Mouse (Mus musculus) forebrain, embryonic 14.5 days (tissue): Measurements from ENCODE around the gene Carmil2. TPM values are rescaled to one million over a fixed set of nuclear protein-coding genes. Genes with fewer than 3 reads are reported as not detected.

Source experiments
- ATAC-seq: fragments of 200-750 bp; cut with Nextera tagmentation; 2 replicates; pipeline ENCODE4 v1.8.0; 2017; ENCODE audit warnings: mild to moderate bottlenecking, moderate library complexity
- DNase-seq: peaks from one replicate; pipeline ENCODE4 v3.0.0-alpha.2; 2015; ENCODE audit warnings: low spot score
- H3K27ac ChIP-seq: fragments of 300-500 bp; sonication (generic); 2 replicates; pipeline ENCODE4 v1.5.1; 2014; ENCODE audit warnings: low read depth, mild to moderate bottlenecking, control low read depth, low read length, moderate library complexity
- H3K27me3 ChIP-seq: fragments of 300-500 bp; sonication (generic); replicated peaks from 2 replicates; pipeline ENCODE4 v1.6.1; 2014; ENCODE audit warnings: low read length, control low read depth, mixed read lengths; ENCODE audit not compliant: control insufficient read depth, insufficient read depth
- H3K36me3 ChIP-seq: fragments of 300-500 bp; sonication (generic); 2 replicates; pipeline ENCODE4 v1.6.1; 2014; ENCODE audit warnings: low read length, control low read depth; ENCODE audit not compliant: control insufficient read depth, insufficient read depth
- H3K4me1 ChIP-seq: fragments of 300-500 bp; sonication (generic); 2 replicates; pipeline ENCODE4 v1.6.1; 2014; ENCODE audit warnings: antibody characterized with exemption, low read length, control low read depth; ENCODE audit not compliant: control insufficient read depth, insufficient read depth
- H3K4me2 ChIP-seq: fragments of 300-500 bp; sonication (generic); 2 replicates; pipeline ENCODE4 v1.6.1; 2014; ENCODE audit warnings: mild to moderate bottlenecking, control low read depth, low read length
- H3K4me3 ChIP-seq: fragments of 300-500 bp; sonication (generic); 2 replicates; pipeline ENCODE4 v1.5.1; 2014; ENCODE audit warnings: low read depth, low read length, control low read depth
- H3K9ac ChIP-seq: fragments of 300-500 bp; sonication (generic); 2 replicates; pipeline ENCODE4 v1.6.1; 2014; ENCODE audit warnings: mild to moderate bottlenecking, low read length, control low read depth, moderate library complexity
- H3K9me3 ChIP-seq: fragments of 300-500 bp; sonication (generic); replicated peaks from 2 replicates; pipeline ENCODE4 v1.6.1; 2016; ENCODE audit warnings: low read length, control low read depth, mixed read lengths; ENCODE audit not compliant: control insufficient read depth
- WGBS: fragments of 180-500 bp; shearing (Covaris S2); extraction: QIAGEN DNeasy Blood & Tissue Kit; methylation state at CpG from one replicate; pipeline ENCODE4 v1.1.7; 2014; 5-methylcytosine and 5-hydroxymethylcytosine counted together
- polyA plus RNA-seq: library from polyadenylated mRNA; unstranded; fragments of >200 nt; fragmentation: Nextera tagmentation; extraction: Ambion mirVana; gene quantifications from 2 replicates; pipeline ENCODE4 v1.2.1, GENCODE M21; 2014

Carmil2 gene
- polyA plus RNA-seq, 1 experiment from 2014 or later, result 6.0 TPM

- Histone ChIP-seq H3K9ac (no peak overlapping the region), H3K36me3 (peaks cover 1% of the 10 kb centered on the region; the same call in 1 of the 2 replicates), H3K27me3 (no peaks in the 10 kb centered on the region), H3K9me3 (no peaks in the 10 kb centered on the region), H3K4me2 (no peak overlapping the region), H3K27ac (no peak overlapping the region), H3K4me3 (no peak overlapping the region), H3K4me1 (peaks cover 8% of the 10 kb centered on the region)
- ATAC-seq, result no peak
- no peak for DNase-seq
- 86% methylated on average over 14 of the region's 14 CpGs for WGBS
Measured at GRCm38 (mm10) chr8:105709317-105709716, 23.2 kb downstream of the Carmil2 start.

- ATAC-seq (no peak), DNase-seq (no peak)
- WGBS, result 89% methylated on average over 3 of the region's 3 CpGs
- Histone ChIP-seq H3K9ac (no peak overlapping the region), H3K9me3 (no peaks in the 10 kb centered on the region), H3K36me3 (peaks cover 23% of the 10 kb centered on the region), H3K4me2 (no peak overlapping the region), H3K4me1 (peaks cover 2% of the 10 kb centered on the region), H3K27ac (no peak overlapping the region), H3K4me3 (no peak overlapping the region), H3K27me3 (no peaks in the 10 kb centered on the region)
Measured at GRCm38 (mm10) chr8:105712286-105712685, 26.2 kb downstream of the Carmil2 start.

DNA sequence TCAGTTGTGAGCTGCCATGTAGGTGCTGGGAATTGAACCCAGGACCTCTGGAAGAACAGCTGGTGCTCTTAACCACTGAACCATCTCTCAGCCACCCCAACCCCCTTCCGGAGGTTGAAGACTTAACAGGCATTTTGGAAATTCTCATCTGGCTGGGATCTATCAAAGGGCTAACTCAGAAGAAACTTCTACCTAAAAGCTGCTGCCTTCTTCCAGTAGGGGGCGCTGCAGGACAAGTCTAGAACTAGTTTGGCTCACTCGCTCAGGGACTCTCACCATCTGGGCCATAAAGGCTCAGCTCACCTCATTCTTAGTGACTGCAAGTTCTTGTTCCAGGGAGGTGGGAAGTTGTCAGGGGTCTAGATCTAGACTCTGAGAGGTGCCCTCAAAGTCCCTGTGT lies 28.1 kb downstream of the Carmil2 start:
- H3K27ac ChIP-seq, result no peak overlapping the region
- ATAC-seq, result peak; percentile 49
- WGBS, result 6% methylated on average over 3 of the region's 3 CpGs
- H3K9ac ChIP-seq, result no peak overlapping the region
- H3K9me3 ChIP-seq, result no peaks in the 10 kb centered on the region
- H3K36me3 ChIP-seq, result peaks cover 25% of the 10 kb centered on the region
- DNase-seq, result peak; percentile 93
- no peak overlapping the region for H3K4me2 ChIP-seq
- H3K4me1 ChIP-seq, result no peaks in the 10 kb centered on the region
- H3K27me3 ChIP-seq, result no peaks in the 10 kb centered on the region
- H3K4me3 ChIP-seq, result no peak overlapping the region

DNA sequence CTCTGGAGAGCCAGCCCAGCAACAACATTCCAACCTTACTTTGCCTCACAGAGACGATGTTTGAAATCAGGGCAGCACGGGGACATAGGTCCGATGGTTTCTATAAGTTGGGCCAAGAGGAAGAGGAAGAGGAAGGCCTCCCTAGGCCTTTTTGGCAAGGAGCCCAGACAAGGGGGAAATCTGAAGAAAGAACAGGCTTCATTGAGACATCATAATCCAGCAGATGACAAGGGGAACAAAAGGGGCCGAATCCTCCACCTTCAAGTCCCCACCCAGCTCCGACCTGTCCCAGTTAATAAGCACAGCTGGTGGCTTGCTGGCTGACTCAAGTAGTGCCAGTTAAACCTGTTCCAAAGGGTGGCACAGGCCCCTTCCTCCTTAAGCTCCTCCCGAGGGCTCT lies 29.0 kb downstream of the Carmil2 start:
- H3K4me2 ChIP-seq, result no peak overlapping the region
- 74% methylated on average over 6 of the region's 6 CpGs for WGBS
- peaks cover 25% of the 10 kb centered on the region for H3K36me3 ChIP-seq
- H3K4me3 ChIP-seq, result no peak overlapping the region
- DNase-seq (peak; percentile 21), ATAC-seq (no peak)
- no peaks in the 10 kb centered on the region for H3K9me3 ChIP-seq
- H3K9ac ChIP-seq, result no peak overlapping the region
- no peak overlapping the region for H3K27ac ChIP-seq
- no peaks in the 10 kb centered on the region for H3K4me1 ChIP-seq
- H3K27me3 ChIP-seq, result no peaks in the 10 kb centered on the region

DNA sequence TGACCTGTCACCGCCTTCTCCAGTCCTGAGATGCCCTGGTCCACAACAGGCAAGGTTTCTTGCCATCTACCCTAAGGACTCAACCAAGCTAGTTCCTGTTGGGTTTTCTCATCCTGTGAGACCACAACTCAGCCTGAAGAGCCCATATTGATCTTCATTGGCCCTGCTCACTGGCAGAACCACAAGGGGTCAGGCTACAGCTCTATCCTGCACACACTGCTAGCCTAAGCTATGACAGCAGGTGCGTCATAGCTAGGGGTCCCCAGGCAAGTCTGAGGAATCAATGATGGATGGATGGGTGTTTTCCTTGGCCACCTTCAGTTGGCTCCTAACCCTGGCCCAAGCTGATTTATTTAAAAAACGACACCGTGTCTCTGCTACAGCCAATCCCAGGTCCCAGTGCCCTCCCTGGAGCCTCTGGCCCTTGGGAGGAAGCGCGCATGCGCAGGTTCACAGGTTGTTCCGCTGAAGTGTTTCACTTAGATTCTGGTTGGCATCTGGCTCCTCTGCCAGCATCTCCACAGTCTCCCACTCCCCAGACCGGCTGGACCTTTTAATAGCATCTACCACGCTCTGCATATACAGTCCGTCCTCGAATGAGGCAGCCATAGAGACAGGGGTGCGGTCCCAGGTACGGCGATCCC lies 30.4 kb downstream of the Carmil2 start:
- Histone ChIP-seq H3K27me3 (no peaks in the 10 kb centered on the region), H3K4me2 (no peak overlapping the region), H3K4me3 (no peak overlapping the region), H3K27ac (no peak overlapping the region), H3K4me1 (no peaks in the 10 kb centered on the region), H3K36me3 (peaks cover 31% of the 10 kb centered on the region), H3K9ac (no peak overlapping the region), H3K9me3 (no peaks in the 10 kb centered on the region)
- no peak for DNase-seq
- 95% methylated on average over 15 of the region's 15 CpGs for WGBS
- no peak for ATAC-seq

GRCm38 (mm10) chr8:105719637-105720036 lies 33.6 kb downstream of the Carmil2 start:
- Histone ChIP-seq H3K9ac (no peak overlapping the region), H3K27me3 (no peaks in the 10 kb centered on the region), H3K4me3 (no peak overlapping the region), H3K4me1 (no peaks in the 10 kb centered on the region), H3K9me3 (no peaks in the 10 kb centered on the region), H3K4me2 (no peak overlapping the region), H3K27ac (no peak overlapping the region), H3K36me3 (peaks cover 41% of the 10 kb centered on the region)
- DNase-seq (no peak), ATAC-seq (no peak)
- WGBS, result 90% methylated on average over 4 of the region's 4 CpGs

- no peaks in the 10 kb centered on the region for H3K4me1 ChIP-seq
- DNase-seq (no peak), ATAC-seq (no peak)
- no peaks in the 10 kb centered on the region for H3K9me3 ChIP-seq
- no peak overlapping the region for H3K27ac ChIP-seq
- no peak overlapping the region for H3K4me2 ChIP-seq
- H3K9ac ChIP-seq, result no peak overlapping the region
- WGBS, result 90% methylated on average over 9 of the region's 9 CpGs
- H3K27me3 ChIP-seq, result no peaks in the 10 kb centered on the region
- no peak overlapping the region for H3K4me3 ChIP-seq
- peaks cover 47% of the 10 kb centered on the region for H3K36me3 ChIP-seq
Measured at GRCm38 (mm10) chr8:105722861-105723260, 36.8 kb downstream of the Carmil2 start.

GRCm38 (mm10) chr8:105725726-105726125 lies 39.7 kb downstream of the Carmil2 start:
- Histone ChIP-seq H3K4me2 (no peak overlapping the region), H3K27ac (no peak overlapping the region), H3K4me3 (no peak overlapping the region), H3K9me3 (no peaks in the 10 kb centered on the region), H3K27me3 (no peaks in the 10 kb centered on the region), H3K9ac (no peak overlapping the region), H3K4me1 (no peaks in the 10 kb centered on the region), H3K36me3 (peaks cover 53% of the 10 kb centered on the region)
- WGBS, result 86% methylated on average over 5 of the region's 5 CpGs
- no peak for ATAC-seq
- no peak for DNase-seq

DNA sequence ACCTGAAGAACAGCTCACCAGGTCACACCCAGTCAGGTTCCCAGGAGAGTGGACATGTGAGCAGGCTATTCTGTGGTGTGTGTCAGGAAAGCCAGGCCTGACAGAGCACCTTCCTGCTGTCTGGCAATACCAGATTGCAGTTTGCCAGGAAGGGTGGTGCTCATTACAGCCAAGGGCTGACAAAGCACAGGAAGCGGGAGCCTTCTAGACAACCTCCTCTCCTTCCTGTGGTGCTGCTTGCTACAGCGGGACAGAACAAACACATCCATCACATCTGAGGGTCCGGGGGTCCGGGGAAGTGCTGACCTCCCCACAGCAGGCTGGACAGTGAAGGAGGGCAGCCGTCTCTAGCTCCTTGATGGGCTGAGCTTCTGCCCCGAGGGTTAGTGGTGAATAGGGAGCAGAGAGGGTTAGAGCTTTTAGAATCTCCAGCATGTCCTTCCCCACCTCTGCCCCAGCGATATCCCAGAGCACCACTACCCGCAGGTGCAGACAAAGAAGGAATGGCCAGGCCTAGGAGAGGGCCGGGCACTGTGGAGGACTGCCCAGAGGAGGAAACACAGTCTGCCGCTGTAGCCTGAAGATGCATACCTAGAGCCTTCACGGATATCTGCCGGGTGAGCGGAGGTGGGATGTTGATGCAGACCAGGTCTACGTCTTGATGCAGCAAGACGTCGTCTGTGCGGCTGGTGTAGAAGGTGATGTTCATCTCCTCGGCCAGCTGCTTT lies 41.5 kb downstream of the Carmil2 start:
- Histone ChIP-seq H3K4me2 (no peak overlapping the region), H3K9ac (no peak overlapping the region), H3K4me3 (no peak overlapping the region), H3K9me3 (no peaks in the 10 kb centered on the region), H3K27ac (no peak overlapping the region), H3K4me1 (no peaks in the 10 kb centered on the region), H3K27me3 (no peaks in the 10 kb centered on the region), H3K36me3 (peaks cover 47% of the 10 kb centered on the region)
- no peak for DNase-seq
- ATAC-seq, result no peak
- 94% methylated on average over 18 of the region's 18 CpGs for WGBS
